Mouse (Mus musculus): ENCODE data around the gene Gng7.

Gene Gng7

GRCm38 (mm10) chr10:80968106-80968505 lies 46.6 kb downstream of the Gng7 start:
- DNase-seq (ENCODE audit: low spot score), result no peak

GRCm38 (mm10) chr10:80967101-80967656 lies 47.6 kb downstream of the Gng7 start:
- no peak for DNase-seq (ENCODE audit: low spot score)

GRCm38 (mm10) chr10:80966296-80966695 lies 48.4 kb downstream of the Gng7 start:
- no peak for DNase-seq (ENCODE audit: low spot score)

GRCm38 (mm10) chr10:80963031-80963975 lies 51.4 kb downstream of the Gng7 start:
- DNase-seq (ENCODE audit: low spot score), result no peak

- DNase-seq (ENCODE audit: low spot score), result no peak
Observed at GRCm38 (mm10) chr10:80962585-80962984, 52.2 kb downstream of the Gng7 start.

GRCm38 (mm10) chr10:80962051-80962472 lies 52.7 kb downstream of the Gng7 start:
- no peak for DNase-seq (ENCODE audit: low spot score)

- no peak for DNase-seq (ENCODE audit: low spot score)
Observed at GRCm38 (mm10) chr10:80960551-80961508, 53.9 kb downstream of the Gng7 start.

- no peak for DNase-seq (ENCODE audit: low spot score)
Observed at GRCm38 (mm10) chr10:80958979-80959637, 55.6 kb downstream of the Gng7 start.

GRCm38 (mm10) chr10:80957791-80958190 lies 57.0 kb downstream of the Gng7 start:
- DNase-seq (ENCODE audit: low spot score), result no peak

GRCm38 (mm10) chr10:80956901-80957300 lies 57.8 kb downstream of the Gng7 start:
- no peak for DNase-seq (ENCODE audit: low spot score)

- no peak for DNase-seq (ENCODE audit: low spot score)
Observed at GRCm38 (mm10) chr10:80956385-80956784, 58.4 kb downstream of the Gng7 start.

- no peak for DNase-seq (ENCODE audit: low spot score)
Observed at GRCm38 (mm10) chr10:80955536-80955935, 59.2 kb downstream of the Gng7 start.

GRCm38 (mm10) chr10:80954843-80955242 lies 59.9 kb downstream of the Gng7 start:
- DNase-seq (ENCODE audit: low spot score), result no peak

GRCm38 (mm10) chr10:80954415-80954814 lies 60.3 kb downstream of the Gng7 start:
- DNase-seq (ENCODE audit: low spot score), result no peak

- no peak for DNase-seq (ENCODE audit: low spot score)
Observed at GRCm38 (mm10) chr10:80952449-80952848, 62.3 kb downstream of the Gng7 start.

- no peak for DNase-seq (ENCODE audit: low spot score)
Observed at GRCm38 (mm10) chr10:80951761-80952390, 62.9 kb downstream of the Gng7 start.

GRCm38 (mm10) chr10:80950314-80950713 lies 64.4 kb downstream of the Gng7 start:
- DNase-seq (ENCODE audit: low spot score), result no peak

GRCm38 (mm10) chr10:80949081-80949480 lies 65.7 kb downstream of the Gng7 start:
- DNase-seq (ENCODE audit: low spot score), result no peak

GRCm38 (mm10) chr10:80948570-80948969 lies 66.2 kb downstream of the Gng7 start:
- no peak for DNase-seq (ENCODE audit: low spot score)

GRCm38 (mm10) chr10:80947802-80948201 lies 66.9 kb downstream of the Gng7 start:
- DNase-seq (ENCODE audit: low spot score), result no peak

All from layer of hippocampus, adult 9-10 months (tissue).